Mouse (Mus musculus) adipocyte (in vitro differentiated cells): ENCODE data around the gene Haus4.

ENCODE experiments used
- DNase-seq: peaks from one replicate; pipeline ENCODE4 v3.0.0-alpha.2; 2016; ENCODE audit warnings: low spot score

Haus4 gene

GRCm38 (mm10) chr14:54572790-54573736 lies 18.6 kb upstream of the Haus4 start:
- DNase-seq: peak; percentile 49

GRCm38 (mm10) chr14:54572122-54572521 lies 17.7 kb upstream of the Haus4 start:
- DNase-seq: no peak

GRCm38 (mm10) chr14:54569451-54570392 lies 15.3 kb upstream of the Haus4 start:
- no peak for DNase-seq

GRCm38 (mm10) chr14:54568694-54569414 lies 14.4 kb upstream of the Haus4 start:
- peak; percentile 77 for DNase-seq

GRCm38 (mm10) chr14:54560527-54561242 lies 6.3 kb upstream of the Haus4 start:
- no peak for DNase-seq

- no peak for DNase-seq
Measured at GRCm38 (mm10) chr14:54557330-54557729, 2.9 kb upstream of the Haus4 start.

GRCm38 (mm10) chr14:54553454-54553974 lies 902 bp downstream of the Haus4 start:
- DNase-seq: no peak

- no peak for DNase-seq
Measured at GRCm38 (mm10) chr14:54544703-54545102, 9.7 kb downstream of the Haus4 start.

GRCm38 (mm10) chr14:54540771-54541170 lies 13.6 kb downstream of the Haus4 start:
- DNase-seq: no peak

GRCm38 (mm10) chr14:54538580-54538979 lies 15.8 kb downstream of the Haus4 start:
- no peak for DNase-seq

GRCm38 (mm10) chr14:54528446-54529111 lies 25.8 kb downstream of the Haus4 start:
- peak; percentile 73 for DNase-seq

- DNase-seq: no peak
Measured at GRCm38 (mm10) chr14:54528007-54528393, 26.4 kb downstream of the Haus4 start.

- DNase-seq: no peak
Measured at GRCm38 (mm10) chr14:54527227-54528006, 27.0 kb downstream of the Haus4 start.

- DNase-seq: no peak
Measured at GRCm38 (mm10) chr14:54523600-54523999, 30.8 kb downstream of the Haus4 start.

- no peak for DNase-seq
Measured at GRCm38 (mm10) chr14:54516710-54517310, 37.6 kb downstream of the Haus4 start.

GRCm38 (mm10) chr14:54509774-54510173 lies 44.6 kb downstream of the Haus4 start:
- no peak for DNase-seq

- no peak for DNase-seq
Measured at GRCm38 (mm10) chr14:54503092-54503491, 51.3 kb downstream of the Haus4 start.

GRCm38 (mm10) chr14:54501365-54501764 lies 53.1 kb downstream of the Haus4 start:
- DNase-seq: no peak

GRCm38 (mm10) chr14:54499330-54499729 lies 55.1 kb downstream of the Haus4 start:
- DNase-seq: no peak
